Mouse (Mus musculus): ENCODE measurements around the gene Spint1.

- TF ChIP-seq HCFC1 (IDR thresholded peaks at IDR 0.05; ENCODE audit: low read depth, low read length) (no peak), CTCF (conservative IDR thresholded peaks at IDR 0.05 in 1 of 2, IDR thresholded peaks at IDR 0.05 in 1 of 2; ENCODE audit: low read depth in 2 of 2, low read length in 2 of 2) (no peak), POLR2A (IDR thresholded peaks at IDR 0.05; ENCODE audit: low read depth, low read length) (no peak)
Measured at GRCm38 (mm10) chr2:119289014-119289416, 51.9 kb downstream of the Spint1 start.

Measured in CH12.LX (cell line).